Mouse (Mus musculus) layer of hippocampus, postnatal 14 days (tissue): ENCODE results near the gene Fzd4. TPM values are rescaled to one million over a fixed set of nuclear protein-coding genes. Genes with fewer than 3 reads are reported as not detected.

Source experiments
- total RNA-seq, 2 experiments: library from RNA; stranded (reverse); gene quantifications; 2 replicates each; pipeline ENCODE4 v1.2.3; 2021

The Fzd4 gene
- total RNA-seq, 2 experiments from 2014 or later = 8.9 to 11.7 TPM

Other genes starting within 250 kb of the Fzd4 start
- gene Tmem135, start 133 bp upstream of the Fzd4 start, total RNA-seq = 10 to 100 TPM; 70.3 to 80.9 TPM
- gene Prss23, start 122.8 kb downstream of the Fzd4 start, total RNA-seq = 10 to 100 TPM in 1 of 2 experiments, 1 to 10 TPM in 1; 9.3 to 12.3 TPM
- 10 to 100 TPM; 82.6 to 89.8 TPM for gene Me3, start 228.0 kb downstream of the Fzd4 start, total RNA-seq